Mouse (Mus musculus) embryonic fibroblast, embryonic 13.5 days (primary cell): Measurements from ENCODE around the gene Kctd5. TPM values are rescaled to one million over a fixed set of nuclear protein-coding genes. Genes with fewer than 3 reads are reported as not detected.

Experiments
- H3K27ac ChIP-seq: 2 replicates; pipeline ENCODE4 v1.5.1; 2012; ENCODE audit warnings: low read length, control low read depth, inconsistent platforms; ENCODE audit not compliant: insufficient read depth
- H3K4me1 ChIP-seq: 2 replicates; pipeline ENCODE4 v1.6.1; 2011; ENCODE audit warnings: low read length; ENCODE audit not compliant: control insufficient read depth, insufficient read depth
- H3K4me3 ChIP-seq: 2 replicates; pipeline ENCODE4 v1.5.1; 2011; ENCODE audit warnings: mild to moderate bottlenecking, control low read depth, low read length; ENCODE audit not compliant: insufficient read depth
- CTCF ChIP-seq: IDR thresholded peaks from 2 replicates; pipeline ENCODE4 v1.5.1; 2011; ENCODE audit warnings: mild to moderate bottlenecking, control low read depth, low read length, moderate library complexity, borderline replicate concordance; ENCODE audit not compliant: insufficient read depth
- POLR2A ChIP-seq: IDR thresholded peaks from 2 replicates; pipeline ENCODE4 v1.6.1; 2011; ENCODE audit warnings: low read depth, mild to moderate bottlenecking, control low read depth, low read length, moderate library complexity
- polyA plus RNA-seq: library from polyadenylated mRNA; stranded (reverse); fragments of >200 nt; gene quantifications from 2 replicates; pipeline ENCODE4 v1.2.4, GENCODE M21; 2011; ENCODE audit warnings: low read depth; ENCODE audit not compliant: missing spikeins, insufficient read length

Kctd5 gene
- polyA plus RNA-seq, 1 experiment: 80.8 TPM

- H3K4me3 ChIP-seq: no peak overlapping the region
- no peak overlapping the region for H3K27ac ChIP-seq
- no peak for TF ChIP-seq CTCF
- no peak for TF ChIP-seq POLR2A
- no peaks in the 10 kb centered on the region for H3K4me1 ChIP-seq
Observed at GRCm38 (mm10) chr17:24012921-24013320, 60.4 kb downstream of the Kctd5 start.

DNA sequence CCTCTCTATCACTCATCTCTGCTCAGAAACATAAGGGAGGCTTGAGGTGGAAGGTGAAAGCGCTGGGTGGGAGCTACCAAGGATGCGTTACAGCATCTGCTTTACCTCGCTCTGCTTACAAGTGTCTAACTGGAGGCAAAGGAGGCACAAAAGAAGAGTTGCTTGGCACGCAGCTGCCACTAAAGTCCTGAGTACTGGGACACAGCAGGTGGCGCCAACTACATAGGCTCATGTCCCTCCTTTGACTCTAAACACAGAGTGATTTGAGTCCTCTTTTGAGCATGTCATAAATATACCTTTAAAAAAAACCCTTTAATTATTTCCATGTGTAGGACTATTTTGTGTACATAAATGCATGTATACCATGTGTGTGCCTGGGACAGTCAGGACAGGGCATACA, 63.7 kb downstream of the Kctd5 start:
- TF ChIP-seq CTCF (peak; percentile 69; the same call in 1 of the 2 replicates), POLR2A (no peak)
- H3K4me1 ChIP-seq: no peaks in the 10 kb centered on the region
- no peak overlapping the region for H3K27ac ChIP-seq
- H3K4me3 ChIP-seq: no peak overlapping the region

DNA sequence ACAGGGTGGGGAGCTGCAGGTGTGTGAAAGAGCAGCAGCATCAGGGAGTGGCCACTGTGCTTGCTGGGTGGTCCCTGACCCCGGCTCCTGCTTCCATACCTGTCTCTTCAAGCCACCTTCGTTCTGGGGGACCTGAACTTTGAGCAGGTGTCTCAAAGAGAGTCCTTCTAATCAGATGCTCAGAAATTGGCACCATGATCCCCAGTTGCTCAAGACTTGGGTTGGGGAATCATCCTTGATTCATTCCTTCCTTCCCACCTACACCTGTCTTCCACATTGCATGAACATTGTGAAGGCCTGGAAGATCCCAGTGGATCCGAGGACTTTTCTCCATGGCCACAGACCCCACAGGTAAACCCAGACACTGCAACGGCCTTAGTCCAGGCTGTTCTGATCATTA, 65.2 kb downstream of the Kctd5 start:
- no peak for TF ChIP-seq POLR2A
- no peak for TF ChIP-seq CTCF
- Histone ChIP-seq H3K27ac (no peak overlapping the region), H3K4me3 (no peak overlapping the region), H3K4me1 (no peaks in the 10 kb centered on the region)

- no peak overlapping the region for H3K27ac ChIP-seq
- H3K4me3 ChIP-seq: no peak overlapping the region
- TF ChIP-seq POLR2A: no peak
- no peak for TF ChIP-seq CTCF
Observed at GRCm38 (mm10) chr17:24007391-24007790, 65.9 kb downstream of the Kctd5 start.

DNA sequence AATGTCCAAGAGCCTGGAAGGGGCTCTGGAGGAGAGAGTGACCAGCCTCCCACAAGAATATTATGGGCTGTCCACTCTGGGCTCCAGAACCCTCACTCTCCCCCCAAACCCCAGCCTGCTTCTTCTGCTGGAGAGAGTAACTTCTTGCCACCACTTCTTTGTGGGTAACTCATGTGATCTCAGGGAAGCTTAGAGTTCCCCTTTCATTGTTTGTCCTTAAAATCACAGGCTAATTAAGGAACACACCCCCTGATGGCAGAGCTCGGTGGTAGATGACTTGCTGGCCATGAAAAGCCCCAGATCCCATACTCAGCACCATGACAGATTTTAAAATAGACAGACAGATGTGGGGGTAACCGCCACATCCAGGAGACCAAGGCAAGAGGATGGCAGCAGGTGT, 66.4 kb downstream of the Kctd5 start:
- TF ChIP-seq CTCF (no peak), POLR2A (no peak)
- Histone ChIP-seq H3K4me1 (no peaks in the 10 kb centered on the region), H3K27ac (no peak overlapping the region), H3K4me3 (no peak overlapping the region)

More at GRCm38 (mm10) chr17:24007391-24007790, 65.9 kb downstream of the Kctd5 start:
- no peaks in the 10 kb centered on the region for H3K4me1 ChIP-seq

DNA sequence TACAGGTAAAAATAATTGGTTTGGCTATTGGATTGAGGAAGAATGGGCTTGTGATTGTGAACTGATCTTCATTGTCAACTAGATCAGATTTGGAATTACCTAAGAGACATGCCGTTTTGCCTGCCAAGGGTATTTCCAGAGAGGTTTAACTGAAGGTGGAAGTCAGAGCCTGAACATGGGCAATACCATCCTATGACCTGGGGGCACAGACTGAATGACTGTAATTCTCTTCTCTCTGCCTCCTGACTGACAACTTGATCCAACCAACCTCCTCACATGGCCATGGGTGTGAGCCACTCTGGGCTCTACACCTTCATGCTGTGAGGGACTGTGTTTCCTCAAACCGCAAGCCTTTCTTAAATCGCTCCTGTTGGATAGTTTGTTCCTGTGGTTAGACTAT, 68.2 kb downstream of the Kctd5 start:
- H3K27ac ChIP-seq: no peak overlapping the region
- H3K4me3 ChIP-seq: no peak overlapping the region
- peaks cover 7% of the 10 kb centered on the region for H3K4me1 ChIP-seq
- TF ChIP-seq POLR2A (no peak), CTCF (no peak)

DNA sequence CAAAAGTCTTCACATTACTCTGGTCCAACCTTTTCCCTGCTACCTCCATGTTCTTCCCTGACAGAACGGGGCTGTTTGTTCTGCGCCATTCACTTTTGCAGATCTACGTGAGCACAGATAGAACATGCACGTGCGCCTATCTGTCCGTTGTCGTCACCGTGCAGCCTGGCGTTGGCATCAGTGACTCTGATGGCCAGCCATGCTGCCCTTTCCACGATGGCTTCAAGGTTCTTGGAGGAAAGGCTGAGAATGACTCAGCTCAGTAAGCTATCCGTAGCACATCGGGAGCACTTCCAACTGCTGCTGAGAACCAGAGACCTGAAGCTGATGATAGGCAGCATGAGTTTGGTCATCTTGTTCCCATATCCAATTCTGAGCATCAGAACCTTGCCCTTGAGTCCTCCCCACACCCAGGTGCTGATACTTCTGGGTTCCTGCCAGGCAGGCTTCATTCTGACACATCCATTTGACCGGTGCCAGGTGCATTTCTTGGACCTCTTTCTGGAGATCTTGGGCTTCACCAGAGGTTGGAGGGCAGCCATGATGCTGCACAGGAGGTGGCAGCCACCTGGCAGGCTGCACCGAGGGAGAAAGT, 69.1 kb downstream of the Kctd5 start:
- TF ChIP-seq CTCF (no peak), POLR2A (no peak)
- H3K4me3 ChIP-seq: no peak overlapping the region
- H3K27ac ChIP-seq: no peak overlapping the region
- peaks cover 14% of the 10 kb centered on the region for H3K4me1 ChIP-seq

DNA sequence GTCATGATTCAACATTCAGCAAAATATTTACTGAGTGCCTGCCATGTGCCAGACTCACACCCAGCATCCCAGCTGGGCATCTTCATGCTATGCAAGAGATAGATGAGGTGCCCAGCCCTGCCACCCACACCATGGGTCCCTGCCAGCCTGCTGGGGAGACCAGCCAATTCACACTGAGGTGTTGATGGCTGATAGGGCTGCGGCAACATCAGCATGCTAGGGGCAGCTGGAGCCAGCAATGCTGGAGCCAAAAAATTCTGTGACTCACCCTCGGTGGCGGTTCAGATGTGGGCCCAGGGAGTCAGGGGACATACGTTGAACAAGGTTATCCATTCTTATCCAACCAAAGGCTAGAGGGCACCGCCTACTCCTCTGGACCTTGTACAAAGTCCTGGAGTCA, 72.9 kb downstream of the Kctd5 start:
- peak overlapping the region; percentile 31; the same call in 1 of the 2 replicates for H3K27ac ChIP-seq
- TF ChIP-seq POLR2A (no peak), CTCF (no peak)
- H3K4me3 ChIP-seq: no peak overlapping the region
- peaks cover 26% of the 10 kb centered on the region for H3K4me1 ChIP-seq

- H3K4me1 ChIP-seq: peaks cover 26% of the 10 kb centered on the region
- no peak for TF ChIP-seq CTCF
- peak overlapping the region; percentile 12; the same call in 1 of the 2 replicates for H3K27ac ChIP-seq
- H3K4me3 ChIP-seq: no peak overlapping the region
Observed at GRCm38 (mm10) chr17:23998383-23998782, 74.9 kb downstream of the Kctd5 start.

DNA sequence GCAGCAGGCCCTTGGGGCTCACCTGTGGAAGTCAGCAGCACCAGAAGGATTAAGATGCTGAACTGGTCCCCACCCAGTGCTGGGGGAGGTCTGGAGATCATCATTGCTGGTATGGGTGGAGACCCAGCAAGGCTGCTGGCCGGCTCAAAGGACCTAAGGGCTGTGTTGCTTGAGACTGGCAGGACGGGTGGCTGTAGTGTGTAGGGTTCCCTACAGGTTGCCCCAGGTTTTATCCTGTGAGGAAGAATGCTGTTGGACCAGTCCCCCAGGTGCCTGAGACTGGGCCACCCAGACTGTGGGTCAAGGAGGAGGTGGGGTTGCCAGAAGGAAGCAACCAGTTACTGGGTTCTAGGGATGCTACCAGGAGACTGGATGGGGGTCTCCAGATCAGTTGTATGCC, 75.4 kb downstream of the Kctd5 start, which contains the start of gene Prss22:
TSS of gene Prss22 (minus strand) at position 200 of the 400 bp plus-strand sequence.
- peak within 1 kb of the TSS; percentile 12; the same call in 1 of the 2 replicates for H3K27ac ChIP-seq
- H3K4me1 ChIP-seq: peaks cover 26% of the 10 kb centered on the region
- TF ChIP-seq CTCF: no peak
- TF ChIP-seq POLR2A: no peak
- no peak within 1 kb of the TSS for H3K4me3 ChIP-seq

Other genes starting within 250 kb of the Kctd5 start
- gene Elob, start 244.3 kb downstream of the Kctd5 start, polyA plus RNA-seq: 303 and 364 TPM in 2 replicates
- gene Prss33, start 237.4 kb downstream of the Kctd5 start, polyA plus RNA-seq: not detected in 2 replicates
- not detected in 2 replicates for gene Prss32, start 229.6 kb downstream of the Kctd5 start, polyA plus RNA-seq
- not detected in 2 replicates for gene Prss41, start 229.3 kb downstream of the Kctd5 start, polyA plus RNA-seq
- not detected in 2 replicates for gene Prss21, start 205.4 kb downstream of the Kctd5 start, polyA plus RNA-seq
- gene Dcpp1, start 192.6 kb downstream of the Kctd5 start, polyA plus RNA-seq: not detected in 2 replicates
- not detected in 2 replicates for gene Dcpp2, start 192.6 kb downstream of the Kctd5 start, polyA plus RNA-seq
- not detected in 2 replicates for gene Dcpp3, start 156.0 kb downstream of the Kctd5 start, polyA plus RNA-seq
- not detected in 2 replicates for gene Sbp, start 131.8 kb downstream of the Kctd5 start, polyA plus RNA-seq
- not detected in 2 replicates for gene Sbpl, start 118.2 kb downstream of the Kctd5 start, polyA plus RNA-seq
- gene Prss30, start 92.9 kb downstream of the Kctd5 start, polyA plus RNA-seq: not detected in 2 replicates
- gene Prss22, start 75.4 kb downstream of the Kctd5 start, polyA plus RNA-seq: 0.62 TPM in 1 of 2 replicates, not detected in the other
- 0.42 TPM in 1 of 2 replicates, not detected in the other for gene Prss27, start 35.3 kb downstream of the Kctd5 start, polyA plus RNA-seq
- 42.6 and 48.9 TPM in 2 replicates for gene Pdpk1, start 77.4 kb upstream of the Kctd5 start, polyA plus RNA-seq
- gene Amdhd2, start 90.3 kb upstream of the Kctd5 start, polyA plus RNA-seq: 26.6 and 31.7 TPM in 2 replicates
- gene Atp6v0c, start 96.2 kb upstream of the Kctd5 start, polyA plus RNA-seq: 382 and 460 TPM in 2 replicates
- gene Tbc1d24, start 132.1 kb upstream of the Kctd5 start, polyA plus RNA-seq: 10.9 and 14.0 TPM in 2 replicates
- 2.9 and 4.1 TPM in 2 replicates for gene Ntn3, start 136.0 kb upstream of the Kctd5 start, polyA plus RNA-seq
- gene Tedc2, start 147.4 kb upstream of the Kctd5 start, polyA plus RNA-seq: 7.9 and 9.2 TPM in 2 replicates
- 23.5 and 24.2 TPM in 2 replicates for gene Ccnf, start 178.0 kb upstream of the Kctd5 start, polyA plus RNA-seq